Mouse (Mus musculus): ENCODE data around the gene Scarb2. TPM values are rescaled to one million over a fixed set of nuclear protein-coding genes. Genes with fewer than 3 reads are reported as not detected.
"Not testable (repeated sequence)": the region's sequence is repeated elsewhere in the genome, so short reads cannot be mapped to it uniquely, and the experiment has no call there.

The Scarb2 gene
- 12.4 and 13.1 TPM in 2 replicates for polyA plus RNA-seq (2015; fragmentation: Nextera tagmentation; extraction: Ambion mirVana)

- Histone ChIP-seq H3K36me3 (no peaks in the 10 kb centered on the region), H3K27me3 (replicated peaks) (no peaks in the 10 kb centered on the region), H3K4me2 (replicated peaks) (peak within 1 kb of the TSS; percentile 81), H3K9ac (peak within 1 kb of the TSS; percentile 41), H3K4me3 (replicated peaks) (peak within 1 kb of the TSS; percentile 79), H3K9me3 (no peaks in the 10 kb centered on the region), H3K27ac (peak within 1 kb of the TSS; percentile 95), H3K4me1 (replicated peaks) (peaks cover 15% of the 10 kb centered on the region)
- no peak for ATAC-seq
Observed at GRCm38 (mm10) chr5:92506733-92507132, at the start of gene Scarb2. Gene Scarb2, minus strand, starts transcription at chr5:92506833.

- Histone ChIP-seq H3K4me2 (replicated peaks) (no peak overlapping the region), H3K4me1 (replicated peaks) (no peaks in the 10 kb centered on the region), H3K27ac (no peak overlapping the region), H3K27me3 (replicated peaks) (no peaks in the 10 kb centered on the region), H3K36me3 (no peaks in the 10 kb centered on the region), H3K9ac (no peak overlapping the region), H3K9me3 (no peaks in the 10 kb centered on the region), H3K4me3 (replicated peaks) (no peak overlapping the region)
- ATAC-seq = no peak
- WGBS = 100% methylated on average over 1 of the region's 1 CpGs
Observed at GRCm38 (mm10) chr5:92555905-92556304, 49.3 kb upstream of the Scarb2 start.

- Histone ChIP-seq H3K27me3 (replicated peaks) (no peaks in the 10 kb centered on the region), H3K4me2 (replicated peaks) (no peak within 1 kb of the TSS)
- 79% methylated on average over 16 of the region's 16 CpGs for WGBS
Observed at GRCm38 (mm10) chr5:92554891-92555511, 48.4 kb upstream of the Scarb2 start, which contains the start of gene Fam47e. Gene Fam47e, plus strand, starts transcription at chr5:92555069.

GRCm38 (mm10) chr5:92554443-92554842 is 47.8 kb upstream of the Scarb2 start:
- H3K36me3 ChIP-seq = no peaks in the 10 kb centered on the region
- H3K4me2 ChIP-seq (replicated peaks) = no peak overlapping the region
- H3K9me3 ChIP-seq = no peaks in the 10 kb centered on the region
- H3K4me1 ChIP-seq (replicated peaks) = no peaks in the 10 kb centered on the region
- no peak overlapping the region for H3K4me3 ChIP-seq (replicated peaks)
- no peak overlapping the region for H3K27ac ChIP-seq
- no peak for ATAC-seq
- WGBS = 85% methylated on average over 4 of the region's 4 CpGs
- H3K9ac ChIP-seq = no peak overlapping the region
- no peaks in the 10 kb centered on the region for H3K27me3 ChIP-seq (replicated peaks)

More at GRCm38 (mm10) chr5:92554891-92555511, 48.4 kb upstream of the Scarb2 start, which contains the start of gene Fam47e:
- no peak within 1 kb of the TSS for H3K9ac ChIP-seq
- no peaks in the 10 kb centered on the region for H3K4me1 ChIP-seq (replicated peaks)
- no peaks in the 10 kb centered on the region for H3K9me3 ChIP-seq
- H3K36me3 ChIP-seq = no peaks in the 10 kb centered on the region
- H3K27ac ChIP-seq = no peak within 1 kb of the TSS
- no peak within 1 kb of the TSS for H3K4me3 ChIP-seq (replicated peaks)
- no peak for ATAC-seq

GRCm38 (mm10) chr5:92553939-92554338 is 47.3 kb upstream of the Scarb2 start:
- no peak for ATAC-seq
- Histone ChIP-seq H3K9me3 (no peaks in the 10 kb centered on the region), H3K4me3 (replicated peaks) (no peak overlapping the region), H3K27me3 (replicated peaks) (no peaks in the 10 kb centered on the region), H3K9ac (no peak overlapping the region), H3K27ac (no peak overlapping the region), H3K36me3 (no peaks in the 10 kb centered on the region), H3K4me1 (replicated peaks) (no peaks in the 10 kb centered on the region), H3K4me2 (replicated peaks) (no peak overlapping the region)
- 64% methylated on average over 3 of the region's 3 CpGs for WGBS

GRCm38 (mm10) chr5:92552611-92553010 is 46.0 kb upstream of the Scarb2 start:
- Histone ChIP-seq H3K9me3 (no peaks in the 10 kb centered on the region), H3K9ac (no peak overlapping the region), H3K4me1 (replicated peaks) (no peaks in the 10 kb centered on the region), H3K27ac (no peak overlapping the region), H3K4me3 (replicated peaks) (no peak overlapping the region), H3K4me2 (replicated peaks) (no peak overlapping the region), H3K36me3 (no peaks in the 10 kb centered on the region), H3K27me3 (replicated peaks) (no peaks in the 10 kb centered on the region)
- WGBS = 93% methylated on average over 2 of the region's 2 CpGs
- ATAC-seq = no peak

GRCm38 (mm10) chr5:92539698-92540097 is 33.1 kb upstream of the Scarb2 start:
- H3K4me2 ChIP-seq (replicated peaks) = no peak overlapping the region
- no peak for ATAC-seq
- H3K27me3 ChIP-seq (replicated peaks) = no peaks in the 10 kb centered on the region
- H3K4me1 ChIP-seq (replicated peaks) = no peaks in the 10 kb centered on the region
- H3K9me3 ChIP-seq = no peaks in the 10 kb centered on the region
- 76% methylated on average over 4 of the region's 4 CpGs for whole genome bisulfite sequencing
- H3K4me3 ChIP-seq (replicated peaks) = no peak overlapping the region
- H3K36me3 ChIP-seq = no peaks in the 10 kb centered on the region
- H3K9ac ChIP-seq = no peak overlapping the region
- H3K27ac ChIP-seq = no peak overlapping the region

GRCm38 (mm10) chr5:92524821-92525258 is 18.2 kb upstream of the Scarb2 start:
- no peaks in the 10 kb centered on the region for H3K9me3 ChIP-seq
- 52% methylated on average over 6 of the region's 6 CpGs for WGBS
- H3K4me3 ChIP-seq (replicated peaks) = no peak overlapping the region
- no peaks in the 10 kb centered on the region for H3K4me1 ChIP-seq (replicated peaks)
- ATAC-seq = no peak
- no peaks in the 10 kb centered on the region for H3K27me3 ChIP-seq (replicated peaks)
- 0 out of 2 replicates have a peak overlapping the region, but pooled peaks have one; percentile 3 for H3K4me2 ChIP-seq (replicated peaks)
- H3K9ac ChIP-seq = no peak overlapping the region
- H3K27ac ChIP-seq = no peak overlapping the region
- H3K36me3 ChIP-seq = no peaks in the 10 kb centered on the region

GRCm38 (mm10) chr5:92521131-92521530 is 14.5 kb upstream of the Scarb2 start:
- H3K9me3 ChIP-seq; H3K27me3 ChIP-seq (replicated peaks); H3K4me2 ChIP-seq (replicated peaks); H3K4me3 ChIP-seq (replicated peaks); H3K9ac ChIP-seq; ATAC-seq; H3K4me1 ChIP-seq (replicated peaks); H3K36me3 ChIP-seq; H3K27ac ChIP-seq: not testable (repeated sequence)
- 63% methylated on average over 2 of the region's 2 CpGs for WGBS

- no peaks in the 10 kb centered on the region for H3K9me3 ChIP-seq
- no peaks in the 10 kb centered on the region for H3K36me3 ChIP-seq
- H3K4me2 ChIP-seq (replicated peaks) = no peak overlapping the region
- H3K27ac ChIP-seq = no peak overlapping the region
- peak; percentile 63 for ATAC-seq
- H3K4me3 ChIP-seq (replicated peaks) = no peak overlapping the region
- no peak overlapping the region for H3K9ac ChIP-seq
- WGBS = 83% methylated on average over 5 of the region's 5 CpGs
- no peaks in the 10 kb centered on the region for H3K27me3 ChIP-seq (replicated peaks)
- no peaks in the 10 kb centered on the region for H3K4me1 ChIP-seq (replicated peaks)
Observed at GRCm38 (mm10) chr5:92512066-92512465, 5.4 kb upstream of the Scarb2 start.

GRCm38 (mm10) chr5:92511256-92511655 is 4.6 kb upstream of the Scarb2 start:
- H3K27me3 ChIP-seq (replicated peaks) = no peaks in the 10 kb centered on the region
- H3K9me3 ChIP-seq = no peaks in the 10 kb centered on the region
- no peak overlapping the region for H3K4me2 ChIP-seq (replicated peaks)
- peaks cover under 1% of the 10 kb centered on the region; the same call in 1 of the 2 replicates for H3K4me1 ChIP-seq (replicated peaks)
- no peak overlapping the region for H3K27ac ChIP-seq
- no peak for ATAC-seq
- H3K36me3 ChIP-seq = no peaks in the 10 kb centered on the region
- no peak overlapping the region for H3K9ac ChIP-seq
- no peak overlapping the region for H3K4me3 ChIP-seq (replicated peaks)

- 92% methylated on average over 5 of the region's 5 CpGs for WGBS
- no peaks in the 10 kb centered on the region for H3K36me3 ChIP-seq
Observed at GRCm38 (mm10) chr5:92508853-92509252, 2.2 kb upstream of the Scarb2 start.

GRCm38 (mm10) chr5:92506301-92506729 is 318 bp downstream of the Scarb2 start:
- Histone ChIP-seq H3K4me2 (replicated peaks) (peak overlapping the region; percentile 81), H3K27ac (peak overlapping the region; percentile 95; the same call in 1 of the 2 replicates), H3K27me3 (replicated peaks) (no peaks in the 10 kb centered on the region), H3K4me1 (replicated peaks) (peaks cover 15% of the 10 kb centered on the region), H3K36me3 (no peaks in the 10 kb centered on the region), H3K9me3 (no peaks in the 10 kb centered on the region), H3K9ac (no peak overlapping the region), H3K4me3 (replicated peaks) (no peak overlapping the region)
- no peak for ATAC-seq
- 35% methylated on average over 4 of the region's 4 CpGs for WGBS

More at GRCm38 (mm10) chr5:92508853-92509252, 2.2 kb upstream of the Scarb2 start:
- H3K9ac ChIP-seq = no peak overlapping the region
- H3K9me3 ChIP-seq = no peaks in the 10 kb centered on the region
- no peak overlapping the region for H3K4me2 ChIP-seq (replicated peaks)
- H3K27ac ChIP-seq = no peak overlapping the region
- peaks cover 12% of the 10 kb centered on the region for H3K4me1 ChIP-seq (replicated peaks)
- no peak overlapping the region for H3K4me3 ChIP-seq (replicated peaks)
- no peaks in the 10 kb centered on the region for H3K27me3 ChIP-seq (replicated peaks)
- ATAC-seq = no peak
